Mouse (Mus musculus) lung, postnatal 10 days (tissue): ENCODE measurements around the gene Arhgap23.
A peak's percentile ranks its signal among the peaks of the same experiment; 100 is the strongest.

Experiments used
- DNase-seq: peaks from one replicate; pipeline ENCODE4 v3.0.0; 2021

Gene Arhgap23

GRCm38 (mm10) chr11:97435808-97436491 lies 20.6 kb downstream of the Arhgap23 start:
- DNase-seq: peak; percentile 60

- peak; percentile 95 for DNase-seq
These were observed 22.4 kb downstream of the Arhgap23 start for GRCm38 (mm10) chr11:97437745-97438144.

- DNase-seq: peak; percentile 81
These were observed 23.5 kb downstream of the Arhgap23 start for GRCm38 (mm10) chr11:97438868-97439267.

GRCm38 (mm10) chr11:97439935-97440334 lies 24.6 kb downstream of the Arhgap23 start:
- DNase-seq: peak; percentile 94

- peak; percentile 48 for DNase-seq
These were observed 25.1 kb downstream of the Arhgap23 start for GRCm38 (mm10) chr11:97440441-97440881.

GRCm38 (mm10) chr11:97441036-97441657 lies 25.8 kb downstream of the Arhgap23 start:
- DNase-seq: peak; percentile 65

- DNase-seq: peak; percentile 68
These were observed 26.4 kb downstream of the Arhgap23 start for GRCm38 (mm10) chr11:97441658-97442125.

GRCm38 (mm10) chr11:97442891-97443675 lies 27.8 kb downstream of the Arhgap23 start:
- DNase-seq: no peak

- DNase-seq: no peak
These were observed 30.3 kb downstream of the Arhgap23 start for GRCm38 (mm10) chr11:97445596-97445995.

GRCm38 (mm10) chr11:97445999-97446511 lies 30.7 kb downstream of the Arhgap23 start:
- DNase-seq: no peak

GRCm38 (mm10) chr11:97447979-97448378 lies 32.6 kb downstream of the Arhgap23 start:
- DNase-seq: no peak

GRCm38 (mm10) chr11:97448611-97449394 lies 33.5 kb downstream of the Arhgap23 start:
- DNase-seq: peak; percentile 61

GRCm38 (mm10) chr11:97449601-97450293 lies 34.4 kb downstream of the Arhgap23 start:
- DNase-seq: peak; percentile 94

GRCm38 (mm10) chr11:97450305-97450922 lies 35.1 kb downstream of the Arhgap23 start:
- peak; percentile 76 for DNase-seq

- no peak for DNase-seq
These were observed 36.3 kb downstream of the Arhgap23 start for GRCm38 (mm10) chr11:97451625-97452024.

GRCm38 (mm10) chr11:97457120-97457519 lies 41.8 kb downstream of the Arhgap23 start:
- no peak for DNase-seq

- no peak for DNase-seq
These were observed 46.0 kb downstream of the Arhgap23 start for GRCm38 (mm10) chr11:97461307-97461820.

- DNase-seq: no peak
These were observed 47.2 kb downstream of the Arhgap23 start for GRCm38 (mm10) chr11:97462538-97462937.

- no peak for DNase-seq
These were observed 47.8 kb downstream of the Arhgap23 start for GRCm38 (mm10) chr11:97463166-97463565.

GRCm38 (mm10) chr11:97463991-97464390 lies 48.7 kb downstream of the Arhgap23 start:
- DNase-seq: no peak

- no peak for DNase-seq
These were observed 50.6 kb downstream of the Arhgap23 start for GRCm38 (mm10) chr11:97465957-97466356.
